Mouse (Mus musculus): ENCODE measurements around the gene Wrap73. TPM values are rescaled to one million over a fixed set of nuclear protein-coding genes. Genes with fewer than 3 reads are reported as not detected.

The Wrap73 gene
- polyA plus RNA-seq, 2 experiments = 15.8 to 25.9 TPM

GRCm38 (mm10) chr4:154211459-154211858, 69.3 kb downstream of the Wrap73 start:
- ATAC-seq (ENCODE audit: insufficient read depth) (no peak), DNase-seq (ENCODE audit: low read depth in 3 of 3, low spot score in 3 of 3) (no peak)
- Histone ChIP-seq H3K4me2 (ENCODE audit: low read depth) (no peak overlapping the region), H3K4me3 (ENCODE audit: insufficient read depth in 1 of 2, low read depth in 2 of 2, low read length in 2 of 2) (no peak overlapping the region), H3K27ac (no peak overlapping the region), H3K9ac (replicated peaks) (no peak overlapping the region), H3K4me1 (replicated peaks; ENCODE audit: control insufficient read depth in 2 of 2, insufficient read depth in 2 of 2, low read length in 1 of 2) (peaks cover 5 to 13% of the 10 kb centered on the region in 2 experiments; a peak in 3 of 4 replicates), H3K9me3 (ENCODE audit: control insufficient read depth, low read length) (no peaks in the 10 kb centered on the region), H3K36me3 (replicated peaks; ENCODE audit: control insufficient read depth, insufficient read depth, low read depth) (no peaks in the 10 kb centered on the region), H3K27me3 (ENCODE audit: control insufficient read depth, insufficient read depth, low read length) (no peaks in the 10 kb centered on the region)
- 78% methylated on average over 13 of the region's 13 CpGs for WGBS (ENCODE audit: insufficient replicate concordance)
- TF ChIP-seq CTCF (IDR thresholded peaks at IDR 0.05; ENCODE audit: low read depth) (no peak), EP300 (IDR thresholded peaks at IDR 0.05; ENCODE audit: low read depth) (no peak)

- DNase-seq (ENCODE audit: low read depth in 3 of 3, low spot score in 3 of 3) (no peak), ATAC-seq (ENCODE audit: insufficient read depth) (no peak)
- 61% methylated on average over 7 of the region's 7 CpGs for WGBS (ENCODE audit: insufficient replicate concordance)
These were observed 71.4 kb downstream of the Wrap73 start for GRCm38 (mm10) chr4:154213586-154213985.

GRCm38 (mm10) chr4:154214075-154214474, 71.9 kb downstream of the Wrap73 start:
- 8% methylated on average over 5 of the region's 5 CpGs for WGBS (ENCODE audit: insufficient replicate concordance)
- peaks cover 5 to 13% of the 10 kb centered on the region in 2 experiments; a peak in 3 of 4 replicates for H3K4me1 ChIP-seq (replicated peaks; ENCODE audit: control insufficient read depth in 2 of 2, insufficient read depth in 2 of 2, low read length in 1 of 2)
- no peak overlapping the region for H3K9ac ChIP-seq (replicated peaks)
- no peak overlapping the region for H3K4me2 ChIP-seq (ENCODE audit: low read depth)
- TF ChIP-seq CTCF (IDR thresholded peaks at IDR 0.05; ENCODE audit: low read depth) (no peak), EP300 (IDR thresholded peaks at IDR 0.05; ENCODE audit: low read depth) (no peak)
- no peaks in the 10 kb centered on the region for H3K36me3 ChIP-seq (replicated peaks; ENCODE audit: control insufficient read depth, insufficient read depth, low read depth)
- H3K27ac ChIP-seq = no peak overlapping the region
- H3K9me3 ChIP-seq (ENCODE audit: control insufficient read depth, low read length) = no peaks in the 10 kb centered on the region
- no peak for DNase-seq (ENCODE audit: low read depth in 3 of 3, low spot score in 3 of 3)
- no peak overlapping the region for H3K4me3 ChIP-seq (ENCODE audit: insufficient read depth in 1 of 2, low read depth in 2 of 2, low read length in 2 of 2)
- H3K27me3 ChIP-seq (ENCODE audit: control insufficient read depth, insufficient read depth, low read length) = no peaks in the 10 kb centered on the region
- ATAC-seq (ENCODE audit: insufficient read depth) = no peak

More at GRCm38 (mm10) chr4:154213586-154213985, 71.4 kb downstream of the Wrap73 start:
- Histone ChIP-seq H3K27ac (no peak overlapping the region), H3K4me1 (replicated peaks; ENCODE audit: control insufficient read depth in 2 of 2, insufficient read depth in 2 of 2, low read length in 1 of 2) (peaks cover 5 to 13% of the 10 kb centered on the region in 2 experiments; a peak in 3 of 4 replicates), H3K4me2 (ENCODE audit: low read depth) (no peak overlapping the region), H3K4me3 (ENCODE audit: insufficient read depth in 1 of 2, low read depth in 2 of 2, low read length in 2 of 2) (no peak overlapping the region), H3K27me3 (ENCODE audit: control insufficient read depth, insufficient read depth, low read length) (no peaks in the 10 kb centered on the region), H3K9ac (replicated peaks) (no peak overlapping the region), H3K9me3 (ENCODE audit: control insufficient read depth, low read length) (no peaks in the 10 kb centered on the region), H3K36me3 (replicated peaks; ENCODE audit: control insufficient read depth, insufficient read depth, low read depth) (no peaks in the 10 kb centered on the region)
- TF ChIP-seq CTCF (IDR thresholded peaks at IDR 0.05; ENCODE audit: low read depth) = no peak

Other genes with a start within 250 kb of the Wrap73 start
- gene A430005L14Rik, start 185.1 kb upstream of the Wrap73 start, polyA plus RNA-seq (2012; rRNA removed) = 26.6 and 30.3 TPM in 2 replicates
- gene A430005L14Rik, start 185.1 kb upstream of the Wrap73 start, polyA plus RNA-seq (2014; fragmentation: Nextera tagmentation; extraction: Ambion mirVana) = 57.9 and 61.5 TPM in 2 replicates
- 8.0 and 8.6 TPM in 2 replicates for gene Dffb, start 167.2 kb upstream of the Wrap73 start, polyA plus RNA-seq (2012; rRNA removed)
- gene Dffb, start 167.2 kb upstream of the Wrap73 start, polyA plus RNA-seq (2014; fragmentation: Nextera tagmentation; extraction: Ambion mirVana) = 5.8 and 6.1 TPM in 2 replicates
- gene Cep104, start 167.2 kb upstream of the Wrap73 start, polyA plus RNA-seq (2012; rRNA removed) = 3.3 and 3.9 TPM in 2 replicates
- gene Cep104, start 167.2 kb upstream of the Wrap73 start, polyA plus RNA-seq (2014; fragmentation: Nextera tagmentation; extraction: Ambion mirVana) = 5.1 and 6.3 TPM in 2 replicates
- gene Lrrc47, start 130.6 kb upstream of the Wrap73 start, polyA plus RNA-seq (2012; rRNA removed) = 20.8 and 23.6 TPM in 2 replicates
- gene Lrrc47, start 130.6 kb upstream of the Wrap73 start, polyA plus RNA-seq (2014; fragmentation: Nextera tagmentation; extraction: Ambion mirVana) = 13.2 and 15.1 TPM in 2 replicates
- 224 and 276 TPM in 2 replicates for gene Smim1, start 116.1 kb upstream of the Wrap73 start, polyA plus RNA-seq (2012; rRNA removed)
- gene Smim1, start 116.1 kb upstream of the Wrap73 start, polyA plus RNA-seq (2014; fragmentation: Nextera tagmentation; extraction: Ambion mirVana) = 446 and 452 TPM in 2 replicates
- gene Ccdc27, start 99.7 kb upstream of the Wrap73 start, polyA plus RNA-seq (2012; rRNA removed) = not detected in 2 replicates
- not detected in 2 replicates for gene Ccdc27, start 99.7 kb upstream of the Wrap73 start, polyA plus RNA-seq (2014; fragmentation: Nextera tagmentation; extraction: Ambion mirVana)
- 0.01 TPM in 2 replicates for gene Trp73, start 2.2 kb upstream of the Wrap73 start, polyA plus RNA-seq (2012; rRNA removed)
- gene Trp73, start 2.2 kb upstream of the Wrap73 start, polyA plus RNA-seq (2014; fragmentation: Nextera tagmentation; extraction: Ambion mirVana) = 0.06 TPM in 1 of 2 replicates, not detected in the other
- gene Tprgl, start 18.3 kb downstream of the Wrap73 start, polyA plus RNA-seq (2012; rRNA removed) = 57.9 and 72.6 TPM in 2 replicates
- gene Tprgl, start 18.3 kb downstream of the Wrap73 start, polyA plus RNA-seq (2014; fragmentation: Nextera tagmentation; extraction: Ambion mirVana) = 153 and 166 TPM in 2 replicates
- 0.77 and 1.1 TPM in 2 replicates for gene Megf6, start 28.4 kb downstream of the Wrap73 start, polyA plus RNA-seq (2012; rRNA removed)
- gene Megf6, start 28.4 kb downstream of the Wrap73 start, polyA plus RNA-seq (2014; fragmentation: Nextera tagmentation; extraction: Ambion mirVana) = 0.83 and 1.0 TPM in 2 replicates
- 2.5 and 2.8 TPM in 2 replicates for gene Arhgef16, start 159.3 kb downstream of the Wrap73 start, polyA plus RNA-seq (2012; rRNA removed)
- gene Arhgef16, start 159.3 kb downstream of the Wrap73 start, polyA plus RNA-seq (2014; fragmentation: Nextera tagmentation; extraction: Ambion mirVana) = 3.6 and 4.3 TPM in 2 replicates
- gene B230104I21Rik, start 193.8 kb downstream of the Wrap73 start, polyA plus RNA-seq (2012; rRNA removed) = not detected in 2 replicates
- not detected in 2 replicates for gene B230104I21Rik, start 193.8 kb downstream of the Wrap73 start, polyA plus RNA-seq (2014; fragmentation: Nextera tagmentation; extraction: Ambion mirVana)

All from liver, embryonic 14.5 days (tissue).